Mouse (Mus musculus): ENCODE measurements around the gene Ggcx. TPM values are rescaled to one million over a fixed set of nuclear protein-coding genes. Genes with fewer than 3 reads are reported as not detected.
A peak's percentile ranks its signal among the peaks of the same experiment; 100 is the strongest.

Gene Ggcx
- polyA plus RNA-seq (2016; fragmentation: Nextera tagmentation; extraction: Ambion mirVana) = 20.2 and 25.9 TPM in 2 replicates

GRCm38 (mm10) chr6:72414076-72414756 is at the start of gene Ggcx:
Gene Ggcx (plus strand): TSS chr6:72414308.
- H3K4me1 ChIP-seq = peaks cover 19% of the 10 kb centered on the region
- H3K27me3 ChIP-seq (ENCODE audit: low read depth, poor library complexity, severe bottlenecking) = no peaks in the 10 kb centered on the region
- peaks cover 30% of the 10 kb centered on the region for H3K36me3 ChIP-seq
- no peaks in the 10 kb centered on the region for H3K9me3 ChIP-seq (replicated peaks)
- H3K27ac ChIP-seq = peak within 1 kb of the TSS; percentile 89
- DNase-seq (ENCODE audit: low spot score) = peak; percentile 97
- H3K4me3 ChIP-seq = peak within 1 kb of the TSS; percentile 92
- 2% methylated on average over 33 of the region's 33 CpGs for WGBS

GRCm38 (mm10) chr6:72364985-72365384 is 49.1 kb upstream of the Ggcx start:
- H3K36me3 ChIP-seq = peaks cover 8% of the 10 kb centered on the region
- H3K4me3 ChIP-seq = no peak overlapping the region
- H3K9me3 ChIP-seq (replicated peaks) = no peaks in the 10 kb centered on the region
- 76% methylated on average over 6 of the region's 6 CpGs for WGBS
- H3K27me3 ChIP-seq (ENCODE audit: low read depth, poor library complexity, severe bottlenecking) = no peaks in the 10 kb centered on the region
- no peak for DNase-seq (ENCODE audit: low spot score)
- peaks cover 13% of the 10 kb centered on the region for H3K4me1 ChIP-seq
- no peak overlapping the region for H3K27ac ChIP-seq

- DNase-seq (ENCODE audit: low spot score) = no peak
- Histone ChIP-seq H3K36me3 (no peaks in the 10 kb centered on the region), H3K27ac (no peak overlapping the region), H3K9me3 (replicated peaks) (no peaks in the 10 kb centered on the region), H3K27me3 (ENCODE audit: low read depth, poor library complexity, severe bottlenecking) (no peaks in the 10 kb centered on the region), H3K4me1 (peaks cover 16% of the 10 kb centered on the region), H3K4me3 (no peak overlapping the region)
- 68% methylated on average over 3 of the region's 3 CpGs for WGBS
Observed at GRCm38 (mm10) chr6:72366304-72366703, 47.8 kb upstream of the Ggcx start.

GRCm38 (mm10) chr6:72366844-72367443 is 47.2 kb upstream of the Ggcx start, which contains the start of gene Rnf181:
Gene Rnf181 (minus strand): TSS chr6:72366956.
- H3K9me3 ChIP-seq (replicated peaks) = no peaks in the 10 kb centered on the region
- 79% methylated on average over 4 of the region's 4 CpGs for WGBS
- no peaks in the 10 kb centered on the region for H3K27me3 ChIP-seq (ENCODE audit: low read depth, poor library complexity, severe bottlenecking)
- H3K27ac ChIP-seq = no peak within 1 kb of the TSS
- no peaks in the 10 kb centered on the region for H3K36me3 ChIP-seq
- no peak for DNase-seq (ENCODE audit: low spot score)
- peaks cover 16% of the 10 kb centered on the region; the same call in 1 of the 2 replicates for H3K4me1 ChIP-seq
- H3K4me3 ChIP-seq = no peak within 1 kb of the TSS

- DNase-seq (ENCODE audit: low spot score) = no peak
- 77% methylated on average over 4 of the region's 4 CpGs for WGBS
Observed at GRCm38 (mm10) chr6:72367460-72367974, 46.6 kb upstream of the Ggcx start.

GRCm38 (mm10) chr6:72369557-72369956 is 44.6 kb upstream of the Ggcx start:
- peaks cover 16% of the 10 kb centered on the region; the same call in 1 of the 2 replicates for H3K4me1 ChIP-seq
- no peak overlapping the region for H3K4me3 ChIP-seq
- no peak for DNase-seq (ENCODE audit: low spot score)
- WGBS = 82% methylated on average over 4 of the region's 4 CpGs
- H3K27ac ChIP-seq = no peak overlapping the region
- no peaks in the 10 kb centered on the region for H3K36me3 ChIP-seq
- no peaks in the 10 kb centered on the region for H3K9me3 ChIP-seq (replicated peaks)
- no peaks in the 10 kb centered on the region for H3K27me3 ChIP-seq (ENCODE audit: low read depth, poor library complexity, severe bottlenecking)

More at GRCm38 (mm10) chr6:72367460-72367974, 46.6 kb upstream of the Ggcx start:
- H3K4me1 ChIP-seq = peaks cover 16% of the 10 kb centered on the region; the same call in 1 of the 2 replicates
- no peak overlapping the region for H3K4me3 ChIP-seq
- no peaks in the 10 kb centered on the region for H3K36me3 ChIP-seq
- no peaks in the 10 kb centered on the region for H3K9me3 ChIP-seq (replicated peaks)
- H3K27me3 ChIP-seq (ENCODE audit: low read depth, poor library complexity, severe bottlenecking) = no peaks in the 10 kb centered on the region
- no peak overlapping the region for H3K27ac ChIP-seq

- 85% methylated on average over 12 of the region's 12 CpGs for WGBS
- DNase-seq (ENCODE audit: low spot score) = no peak
- H3K27me3 ChIP-seq (ENCODE audit: low read depth, poor library complexity, severe bottlenecking) = no peaks in the 10 kb centered on the region
- no peak overlapping the region for H3K27ac ChIP-seq
- H3K4me1 ChIP-seq = peaks cover 16% of the 10 kb centered on the region; the same call in 1 of the 2 replicates
- H3K4me3 ChIP-seq = no peak overlapping the region
- no peaks in the 10 kb centered on the region for H3K9me3 ChIP-seq (replicated peaks)
- no peaks in the 10 kb centered on the region for H3K36me3 ChIP-seq
Observed at GRCm38 (mm10) chr6:72370091-72370490, 44.0 kb upstream of the Ggcx start.

- 55% methylated on average over 5 of the region's 5 CpGs for WGBS
- Histone ChIP-seq H3K4me1 (peaks cover 16% of the 10 kb centered on the region; the same call in 1 of the 2 replicates), H3K4me3 (no peak overlapping the region), H3K27ac (0 out of 2 replicates have a peak overlapping the region, but pooled peaks have one; percentile 37), H3K27me3 (ENCODE audit: low read depth, poor library complexity, severe bottlenecking) (no peaks in the 10 kb centered on the region), H3K9me3 (replicated peaks) (no peaks in the 10 kb centered on the region), H3K36me3 (no peaks in the 10 kb centered on the region)
- no peak for DNase-seq (ENCODE audit: low spot score)
Observed at GRCm38 (mm10) chr6:72371147-72371546, 43.0 kb upstream of the Ggcx start.

- H3K9me3 ChIP-seq (replicated peaks) = no peaks in the 10 kb centered on the region
- no peaks in the 10 kb centered on the region for H3K36me3 ChIP-seq
- H3K27ac ChIP-seq = 0 out of 2 replicates have a peak overlapping the region, but pooled peaks have one; percentile 37
- H3K4me3 ChIP-seq = no peak overlapping the region
- H3K4me1 ChIP-seq = peaks cover 16% of the 10 kb centered on the region; the same call in 1 of the 2 replicates
- 35% methylated on average over 1 of the region's 1 CpGs for WGBS
- H3K27me3 ChIP-seq (ENCODE audit: low read depth, poor library complexity, severe bottlenecking) = no peaks in the 10 kb centered on the region
- no peak for DNase-seq (ENCODE audit: low spot score)
Observed at GRCm38 (mm10) chr6:72371571-72371970, 42.5 kb upstream of the Ggcx start.

GRCm38 (mm10) chr6:72373184-72373583 is 40.9 kb upstream of the Ggcx start:
- no peak overlapping the region; the same call in 1 of the 2 replicates for H3K27ac ChIP-seq
- WGBS = 91% methylated on average over 4 of the region's 4 CpGs
- no peak for DNase-seq (ENCODE audit: low spot score)

GRCm38 (mm10) chr6:72374206-72374605 is 39.9 kb upstream of the Ggcx start:
- no peak overlapping the region for H3K27ac ChIP-seq
- no peaks in the 10 kb centered on the region for H3K9me3 ChIP-seq (replicated peaks)
- WGBS = 77% methylated on average over 7 of the region's 7 CpGs
- peaks cover 19% of the 10 kb centered on the region; the same call in 1 of the 2 replicates for H3K4me1 ChIP-seq
- no peaks in the 10 kb centered on the region for H3K36me3 ChIP-seq
- no peak for DNase-seq (ENCODE audit: low spot score)
- peaks cover 6% of the 10 kb centered on the region for H3K27me3 ChIP-seq (ENCODE audit: low read depth, poor library complexity, severe bottlenecking)
- H3K4me3 ChIP-seq = no peak overlapping the region

More at GRCm38 (mm10) chr6:72373184-72373583, 40.9 kb upstream of the Ggcx start:
- Histone ChIP-seq H3K36me3 (no peaks in the 10 kb centered on the region), H3K9me3 (replicated peaks) (no peaks in the 10 kb centered on the region), H3K4me3 (no peak overlapping the region), H3K4me1 (peaks cover 16% of the 10 kb centered on the region; the same call in 1 of the 2 replicates), H3K27me3 (ENCODE audit: low read depth, poor library complexity, severe bottlenecking) (no peaks in the 10 kb centered on the region)

GRCm38 (mm10) chr6:72374820-72375563 is 39.1 kb upstream of the Ggcx start:
- no peak for DNase-seq (ENCODE audit: low spot score)
- H3K27ac ChIP-seq = no peak overlapping the region
- H3K36me3 ChIP-seq = no peaks in the 10 kb centered on the region

More at GRCm38 (mm10) chr6:72374820-72375563, 39.1 kb upstream of the Ggcx start:
- Histone ChIP-seq H3K27me3 (ENCODE audit: low read depth, poor library complexity, severe bottlenecking) (peaks cover 14% of the 10 kb centered on the region), H3K4me1 (peaks cover 26% of the 10 kb centered on the region), H3K4me3 (no peak overlapping the region), H3K9me3 (replicated peaks) (no peaks in the 10 kb centered on the region)
- 87% methylated on average over 15 of the region's 15 CpGs for WGBS

All from limb, embryonic 10.5 days (tissue).